Mouse (Mus musculus) intestine, embryonic 15.5 days (tissue): ENCODE measurements around the gene Akt1. TPM values are rescaled to one million over a fixed set of nuclear protein-coding genes. Genes with fewer than 3 reads are reported as not detected.

ENCODE experiments used
- ATAC-seq: fragments of 200-750 bp; cut with Nextera tagmentation; 2 replicates; pipeline ENCODE4 v1.8.0; 2017; ENCODE audit warnings: moderate TSS enrichment, moderate library complexity
- H3K27ac ChIP-seq: fragments of 300-500 bp; sonication (generic); 2 replicates; pipeline ENCODE4 v1.5.1; 2015; ENCODE audit warnings: mild to moderate bottlenecking, inconsistent platforms
- H3K27me3 ChIP-seq: fragments of 300-500 bp; sonication (generic); replicated peaks from 2 replicates; pipeline ENCODE4 v1.6.1; 2015; ENCODE audit warnings: inconsistent platforms
- H3K36me3 ChIP-seq: fragments of 300-500 bp; sonication (generic); 2 replicates; pipeline ENCODE4 v1.6.1; 2015; ENCODE audit warnings: inconsistent platforms
- H3K4me1 ChIP-seq: fragments of 300-500 bp; sonication (generic); replicated peaks from 2 replicates; pipeline ENCODE4 v1.6.1; 2015; ENCODE audit warnings: inconsistent platforms
- H3K4me2 ChIP-seq: fragments of 300-500 bp; sonication (generic); replicated peaks from 2 replicates; pipeline ENCODE4 v1.6.1; 2015; ENCODE audit warnings: mild to moderate bottlenecking, inconsistent platforms
- H3K4me3 ChIP-seq: fragments of 300-500 bp; sonication (generic); replicated peaks from 2 replicates; pipeline ENCODE4 v1.5.1; 2015; ENCODE audit warnings: inconsistent platforms
- H3K9ac ChIP-seq: fragments of 300-500 bp; sonication (generic); 2 replicates; pipeline ENCODE4 v1.6.1; 2015; ENCODE audit warnings: inconsistent platforms
- H3K9me3 ChIP-seq: fragments of 300-500 bp; sonication (generic); 2 replicates; pipeline ENCODE4 v1.6.1; 2016; ENCODE audit warnings: inconsistent platforms
- WGBS: fragments of 180-500 bp; shearing (Covaris S2); methylation state at CpG from one replicate; pipeline ENCODE4 v1.1.7; 2015; 5-methylcytosine and 5-hydroxymethylcytosine counted together
- polyA plus RNA-seq: library from polyadenylated mRNA; unstranded; fragments of >200 nt; fragmentation: Nextera tagmentation; extraction: Ambion mirVana; gene quantifications from 2 replicates; pipeline ENCODE4 v1.2.1, GENCODE M21; 2015

Gene Akt1
- polyA plus RNA-seq, 1 experiment from 2014 or later = 141 TPM

DNA sequence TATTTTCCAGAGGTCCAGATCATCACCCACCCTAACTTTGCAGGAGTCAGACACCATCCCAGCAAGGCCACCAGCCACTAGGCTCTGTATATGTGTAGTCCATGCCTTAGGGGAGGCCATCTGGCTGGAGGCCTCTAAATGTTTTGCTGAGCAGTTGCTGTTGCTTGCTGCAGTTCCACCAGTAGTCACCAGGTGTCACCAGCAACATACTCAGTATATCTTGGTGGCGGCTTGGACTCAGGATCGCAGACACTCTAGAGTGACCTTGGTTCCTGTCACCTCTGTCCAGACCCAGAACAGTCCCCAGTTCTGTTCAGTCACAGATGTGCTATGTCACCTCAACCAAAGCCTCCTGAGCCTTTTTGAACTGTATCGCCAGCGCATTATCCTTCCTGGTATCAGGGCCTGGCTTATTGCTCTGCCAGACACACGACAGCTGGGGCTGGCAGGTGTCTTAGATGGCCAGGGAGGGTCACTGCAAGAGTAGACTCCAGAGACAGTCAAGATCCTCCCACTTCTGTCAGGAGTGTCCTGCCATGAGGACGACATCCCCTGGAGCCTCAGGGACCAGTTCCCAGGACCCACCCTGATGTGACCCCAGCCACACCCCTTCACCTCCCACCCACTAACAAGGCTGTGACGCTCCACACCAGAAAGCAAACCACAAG is 21.4 kb downstream of the Akt1 start:
- Histone ChIP-seq H3K4me3 (no peak overlapping the region), H3K4me1 (peaks cover 19% of the 10 kb centered on the region), H3K4me2 (no peak overlapping the region), H3K9me3 (no peaks in the 10 kb centered on the region), H3K27ac (no peak overlapping the region), H3K36me3 (peaks cover 62% of the 10 kb centered on the region), H3K9ac (no peak overlapping the region), H3K27me3 (no peaks in the 10 kb centered on the region)
- ATAC-seq = peak; percentile 75
- 35% methylated on average over 7 of the region's 7 CpGs for WGBS

DNA sequence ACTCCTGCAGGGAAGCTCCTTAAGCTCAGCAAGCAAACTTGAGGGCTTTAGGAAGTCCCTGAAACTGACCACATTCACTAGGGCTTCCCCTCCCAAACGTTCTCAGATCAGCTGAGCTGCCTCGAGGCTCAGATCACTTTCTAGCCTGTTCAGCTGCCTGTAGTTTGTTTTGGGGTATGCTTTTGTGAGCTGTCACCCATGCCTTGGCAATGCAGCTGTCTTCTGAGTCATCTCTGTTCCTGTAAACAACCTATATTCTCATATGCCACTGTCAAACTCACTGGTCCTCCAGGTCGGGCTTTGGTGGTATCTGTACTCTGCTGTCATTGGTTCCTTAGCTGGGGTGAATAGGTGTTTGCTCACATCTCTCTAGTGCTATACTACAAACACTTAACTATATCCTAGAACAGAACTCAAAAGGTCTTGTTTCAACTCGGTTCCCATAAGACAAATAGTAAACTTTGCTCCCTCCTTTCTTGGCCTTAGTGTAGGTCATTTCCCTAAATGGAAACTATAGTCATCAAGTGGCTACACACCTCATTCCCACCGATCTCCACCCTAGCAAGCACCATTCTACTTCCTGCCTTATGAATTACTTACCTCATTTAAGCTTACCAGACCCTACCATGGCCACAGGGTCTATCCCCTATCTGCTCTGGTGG is 22.8 kb downstream of the Akt1 start:
- ATAC-seq = no peak
- Histone ChIP-seq H3K27ac (no peak overlapping the region), H3K4me3 (no peak overlapping the region), H3K9me3 (no peaks in the 10 kb centered on the region), H3K36me3 (peaks cover 48% of the 10 kb centered on the region), H3K4me1 (peaks cover 19% of the 10 kb centered on the region), H3K27me3 (no peaks in the 10 kb centered on the region), H3K9ac (no peak overlapping the region), H3K4me2 (no peak overlapping the region)
- WGBS = 70% methylated on average over 5 of the region's 5 CpGs

GRCm38 (mm10) chr12:112648081-112648480 is 26.6 kb downstream of the Akt1 start:
- H3K36me3 ChIP-seq = peaks cover 15% of the 10 kb centered on the region; the same call in 1 of the 2 replicates
- no peaks in the 10 kb centered on the region for H3K9me3 ChIP-seq
- H3K27me3 ChIP-seq = no peaks in the 10 kb centered on the region
- no peak overlapping the region for H3K27ac ChIP-seq
- no peak overlapping the region for H3K4me3 ChIP-seq
- no peak overlapping the region for H3K4me2 ChIP-seq
- WGBS = 90% methylated on average over 5 of the region's 5 CpGs
- no peak for ATAC-seq
- H3K9ac ChIP-seq = no peak overlapping the region
- H3K4me1 ChIP-seq = peaks cover 15% of the 10 kb centered on the region

DNA sequence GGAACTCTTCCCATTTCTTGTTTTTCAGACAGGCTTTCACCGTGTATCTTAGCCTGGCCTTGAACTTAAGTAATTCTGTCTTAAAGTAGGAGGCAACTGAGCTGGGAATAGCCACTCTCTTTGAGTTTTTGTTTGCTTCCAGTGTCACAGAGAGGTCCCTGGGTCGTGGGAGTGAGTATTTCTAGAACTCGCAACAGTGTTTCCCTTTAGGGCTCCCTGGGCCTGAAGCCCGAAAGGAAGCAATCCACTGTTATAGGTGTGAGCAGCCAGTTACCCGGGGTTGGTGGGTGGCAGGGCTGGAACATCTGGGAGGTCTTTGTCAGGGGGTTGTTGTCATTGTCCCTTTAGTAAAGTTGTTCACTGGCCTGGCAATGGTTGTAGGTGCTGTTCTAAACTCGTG is 28.5 kb downstream of the Akt1 start:
- H3K4me2 ChIP-seq = peak overlapping the region; percentile 69
- H3K36me3 ChIP-seq = peaks cover 15% of the 10 kb centered on the region; the same call in 1 of the 2 replicates
- WGBS = 40% methylated on average over 6 of the region's 6 CpGs
- no peaks in the 10 kb centered on the region for H3K9me3 ChIP-seq
- peak overlapping the region; percentile 73 for H3K4me3 ChIP-seq
- H3K27ac ChIP-seq = no peak overlapping the region
- H3K9ac ChIP-seq = peak overlapping the region; percentile 77
- no peaks in the 10 kb centered on the region for H3K27me3 ChIP-seq
- H3K4me1 ChIP-seq = peaks cover 15% of the 10 kb centered on the region
- ATAC-seq = no peak

- ATAC-seq = peak; percentile 47
- H3K27ac ChIP-seq = peak overlapping the region; percentile 78
- peaks cover 10% of the 10 kb centered on the region; the same call in 1 of the 2 replicates for H3K36me3 ChIP-seq
- peak overlapping the region; percentile 73 for H3K4me3 ChIP-seq
- H3K9me3 ChIP-seq = no peaks in the 10 kb centered on the region
- H3K4me2 ChIP-seq = peak overlapping the region; percentile 69
- WGBS = under 1% methylated on average over 75 of the region's 75 CpGs
- peaks cover 15% of the 10 kb centered on the region for H3K4me1 ChIP-seq
- H3K27me3 ChIP-seq = no peaks in the 10 kb centered on the region
- H3K9ac ChIP-seq = peak overlapping the region; percentile 77
These were observed 29.7 kb downstream of the Akt1 start for GRCm38 (mm10) chr12:112644855-112645506.

DNA sequence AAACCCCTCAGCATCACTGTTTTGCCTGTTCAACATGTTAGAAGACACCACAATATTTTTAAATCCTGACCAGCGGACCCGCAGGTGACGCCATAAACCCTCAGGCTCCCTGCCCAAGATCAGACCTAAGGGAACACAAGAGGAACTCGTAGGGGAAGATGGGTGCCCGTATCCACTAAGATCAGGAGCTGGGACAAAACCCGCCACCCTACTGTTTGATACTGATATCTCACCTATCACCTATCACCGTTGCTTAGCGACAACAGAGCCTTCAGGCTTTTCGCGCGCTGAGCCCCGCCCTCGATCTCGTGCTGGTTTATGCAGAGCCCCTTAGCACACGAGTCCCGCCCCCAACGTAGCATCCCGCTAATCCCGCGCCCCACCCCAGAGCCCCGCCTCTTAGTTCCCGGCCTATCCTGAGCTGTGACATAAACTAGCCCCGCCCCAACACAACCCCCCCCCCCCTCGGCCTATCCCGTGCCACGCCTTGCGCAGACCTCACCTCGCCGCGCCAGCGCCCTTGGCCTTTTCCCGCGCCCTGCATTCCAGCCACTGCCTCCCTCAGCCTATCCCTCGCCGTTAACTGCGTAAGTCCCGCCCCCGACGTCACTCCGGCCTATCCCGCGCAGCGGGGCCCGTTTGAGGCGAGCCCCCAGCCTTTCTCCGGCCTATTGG is 30.4 kb downstream of the Akt1 start, which contains the start of gene Siva1:
TSS of gene Siva1 (plus strand) at position 500 of the 675 bp plus-strand sequence.
- peak within 1 kb of the TSS; percentile 77 for H3K9ac ChIP-seq
- WGBS = 2% methylated on average over 46 of the region's 46 CpGs
- peak within 1 kb of the TSS; percentile 69 for H3K4me2 ChIP-seq
- H3K4me1 ChIP-seq = peaks cover 15% of the 10 kb centered on the region
- 0 out of 2 replicates have a peak, but pooled peaks cover 4% of the 10 kb centered on the region for H3K36me3 ChIP-seq
- H3K27me3 ChIP-seq = no peaks in the 10 kb centered on the region
- ATAC-seq = peak; percentile 98
- peak within 1 kb of the TSS; percentile 78 for H3K27ac ChIP-seq
- H3K4me3 ChIP-seq = peak within 1 kb of the TSS; percentile 73
- H3K9me3 ChIP-seq = no peaks in the 10 kb centered on the region

GRCm38 (mm10) chr12:112643126-112643525 is 31.6 kb downstream of the Akt1 start:
- Histone ChIP-seq H3K4me1 (peaks cover 15% of the 10 kb centered on the region), H3K4me3 (no peak overlapping the region), H3K9me3 (no peaks in the 10 kb centered on the region), H3K9ac (no peak overlapping the region), H3K27me3 (no peaks in the 10 kb centered on the region), H3K27ac (no peak overlapping the region), H3K36me3 (no peaks in the 10 kb centered on the region), H3K4me2 (no peak overlapping the region)
- 85% methylated on average over 6 of the region's 6 CpGs for WGBS
- no peak for ATAC-seq

DNA sequence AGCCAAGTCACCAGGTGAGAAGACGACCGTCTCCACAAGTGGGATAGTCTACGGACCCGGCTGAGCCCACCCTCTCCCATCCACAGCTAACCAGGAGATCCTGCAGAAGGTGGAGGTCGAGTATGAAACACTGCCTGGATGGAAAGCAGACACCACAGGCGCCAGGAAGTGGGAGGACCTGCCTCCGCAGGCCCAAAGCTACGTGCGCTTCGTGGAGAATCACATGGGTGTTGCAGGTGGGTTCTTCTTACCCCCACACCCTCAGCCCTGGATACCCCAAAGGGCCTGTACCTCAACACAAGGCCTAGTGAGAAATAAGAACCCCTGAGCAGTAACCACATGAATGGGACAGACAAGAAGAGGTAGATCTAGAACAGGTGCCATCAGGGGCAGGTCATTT is 35.2 kb downstream of the Akt1 start:
- H3K4me3 ChIP-seq = no peak overlapping the region
- H3K4me1 ChIP-seq = 0 out of 2 replicates have a peak, but pooled peaks cover 3% of the 10 kb centered on the region
- no peak for ATAC-seq
- H3K27me3 ChIP-seq = no peaks in the 10 kb centered on the region
- 72% methylated on average over 10 of the region's 10 CpGs for WGBS
- no peak overlapping the region for H3K9ac ChIP-seq
- no peak overlapping the region for H3K27ac ChIP-seq
- no peaks in the 10 kb centered on the region for H3K9me3 ChIP-seq
- no peaks in the 10 kb centered on the region for H3K36me3 ChIP-seq
- H3K4me2 ChIP-seq = no peak overlapping the region

DNA sequence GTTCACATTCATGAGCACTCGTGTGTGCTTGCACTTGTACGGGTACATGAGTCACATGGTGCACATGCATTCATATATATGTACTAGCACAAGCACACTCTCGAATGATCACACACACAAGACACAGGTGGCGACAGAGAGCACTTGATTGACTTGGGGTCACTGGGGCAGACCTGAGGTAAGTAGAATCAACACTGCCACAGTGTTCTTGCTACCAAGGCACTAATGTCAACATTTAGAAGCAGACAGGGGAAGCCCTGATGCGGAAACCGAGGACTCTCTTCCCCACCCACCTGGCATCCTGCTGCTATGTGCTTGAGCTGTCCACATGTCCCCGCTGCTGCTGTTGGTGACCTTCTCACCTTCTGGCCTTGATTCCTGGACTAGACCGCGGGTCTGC is 41.0 kb downstream of the Akt1 start:
- H3K36me3 ChIP-seq = no peaks in the 10 kb centered on the region
- H3K4me2 ChIP-seq = no peak overlapping the region
- 60% methylated on average over 9 of the region's 9 CpGs for WGBS
- H3K9ac ChIP-seq = no peak overlapping the region
- no peak overlapping the region for H3K27ac ChIP-seq
- peak; percentile 14; the same call in 1 of the 2 replicates for ATAC-seq
- peaks cover 16% of the 10 kb centered on the region for H3K4me1 ChIP-seq
- H3K4me3 ChIP-seq = no peak overlapping the region
- H3K9me3 ChIP-seq = no peaks in the 10 kb centered on the region
- no peaks in the 10 kb centered on the region for H3K27me3 ChIP-seq

- Histone ChIP-seq H3K4me2 (no peak overlapping the region), H3K4me3 (no peak overlapping the region), H3K27me3 (no peaks in the 10 kb centered on the region), H3K9me3 (no peaks in the 10 kb centered on the region), H3K9ac (no peak overlapping the region), H3K4me1 (peaks cover 21% of the 10 kb centered on the region), H3K36me3 (no peaks in the 10 kb centered on the region), H3K27ac (no peak overlapping the region)
- no peak for ATAC-seq
- WGBS = 81% methylated on average over 5 of the region's 5 CpGs
These were observed 41.8 kb downstream of the Akt1 start for GRCm38 (mm10) chr12:112632907-112633306.

- Histone ChIP-seq H3K4me2 (no peak overlapping the region), H3K9ac (no peak overlapping the region), H3K4me3 (no peak overlapping the region), H3K9me3 (no peaks in the 10 kb centered on the region), H3K4me1 (peaks cover 21% of the 10 kb centered on the region), H3K27me3 (no peaks in the 10 kb centered on the region), H3K27ac (no peak overlapping the region), H3K36me3 (no peaks in the 10 kb centered on the region)
- no peak for ATAC-seq
- WGBS = 54% methylated on average over 11 of the region's 11 CpGs
These were observed 42.5 kb downstream of the Akt1 start for GRCm38 (mm10) chr12:112632084-112632777.
